Mouse (Mus musculus) forebrain, embryonic 15.5 days (tissue): ENCODE results near the gene Psmd5. TPM values are rescaled to one million over a fixed set of nuclear protein-coding genes. Genes with fewer than 3 reads are reported as not detected.

ENCODE experiments used
- ATAC-seq: fragments of 200-750 bp; cut with Nextera tagmentation; replicated peaks from 2 replicates; pipeline ENCODE4 v1.8.0; 2017; ENCODE audit warnings: mild to moderate bottlenecking, moderate TSS enrichment, moderate library complexity
- H3K27ac ChIP-seq: fragments of 300-500 bp; sonication (generic); replicated peaks from 2 replicates; pipeline ENCODE4 v1.5.1; 2015; ENCODE audit warnings: mild to moderate bottlenecking, inconsistent platforms
- H3K27me3 ChIP-seq: fragments of 300-500 bp; sonication (generic); 2 replicates; pipeline ENCODE4 v1.6.1; 2015; ENCODE audit warnings: inconsistent platforms
- H3K36me3 ChIP-seq: fragments of 300-500 bp; sonication (generic); 2 replicates; pipeline ENCODE4 v1.6.1; 2015; ENCODE audit warnings: mild to moderate bottlenecking, inconsistent platforms
- H3K4me1 ChIP-seq: fragments of 300-500 bp; sonication (generic); 2 replicates; pipeline ENCODE4 v1.6.1; 2015; ENCODE audit warnings: inconsistent platforms
- H3K4me2 ChIP-seq: fragments of 300-500 bp; sonication (generic); replicated peaks from 2 replicates; pipeline ENCODE4 v1.6.1; 2015; ENCODE audit warnings: mild to moderate bottlenecking, inconsistent platforms
- H3K4me3 ChIP-seq: fragments of 300-500 bp; sonication (generic); 2 replicates; pipeline ENCODE4 v1.5.1; 2015; ENCODE audit warnings: mild to moderate bottlenecking, inconsistent platforms
- H3K9ac ChIP-seq: fragments of 300-500 bp; sonication (generic); replicated peaks from 2 replicates; pipeline ENCODE4 v1.6.1; 2015; ENCODE audit warnings: mild to moderate bottlenecking, inconsistent platforms
- H3K9me3 ChIP-seq: fragments of 300-500 bp; sonication (generic); 2 replicates; pipeline ENCODE4 v1.6.1; 2016; ENCODE audit warnings: inconsistent platforms
- WGBS: fragments of 180-500 bp; shearing (Covaris S2); methylation state at CpG from one replicate; pipeline ENCODE4 v1.1.7; 2015; ENCODE audit warnings: mixed read lengths; 5-methylcytosine and 5-hydroxymethylcytosine counted together
- polyA plus RNA-seq: library from polyadenylated mRNA; unstranded; fragments of >200 nt; fragmentation: Nextera tagmentation; extraction: Ambion mirVana; gene quantifications from 2 replicates; pipeline ENCODE4 v1.2.1, GENCODE M21; 2015

Psmd5 gene
- polyA plus RNA-seq, 1 experiment from 2014 or later = 108 TPM

- ATAC-seq = no peak
Measured at GRCm38 (mm10) chr2:34906426-34906825, 31.7 kb upstream of the Psmd5 start.

GRCm38 (mm10) chr2:34904849-34905542 lies 30.2 kb upstream of the Psmd5 start:
- H3K4me2 ChIP-seq = peak overlapping the region; percentile 64
- peak; percentile 96 for ATAC-seq
- no peaks in the 10 kb centered on the region for H3K36me3 ChIP-seq
- WGBS = under 1% methylated on average over 34 of the region's 34 CpGs
- peak overlapping the region; percentile 40 for H3K4me3 ChIP-seq
- peak overlapping the region; percentile 35 for H3K9ac ChIP-seq
- peak overlapping the region; percentile 67 for H3K27ac ChIP-seq
- no peaks in the 10 kb centered on the region for H3K27me3 ChIP-seq
- H3K9me3 ChIP-seq = no peaks in the 10 kb centered on the region
- H3K4me1 ChIP-seq = peaks cover 11% of the 10 kb centered on the region

More at GRCm38 (mm10) chr2:34906426-34906825, 31.7 kb upstream of the Psmd5 start:
- Histone ChIP-seq H3K4me3 (no peak overlapping the region), H3K27ac (no peak overlapping the region), H3K27me3 (no peaks in the 10 kb centered on the region), H3K36me3 (no peaks in the 10 kb centered on the region), H3K9ac (no peak overlapping the region), H3K9me3 (no peaks in the 10 kb centered on the region), H3K4me1 (peaks cover 11% of the 10 kb centered on the region), H3K4me2 (no peak overlapping the region)
- 76% methylated on average over 6 of the region's 6 CpGs for WGBS

- H3K9me3 ChIP-seq = no peaks in the 10 kb centered on the region
- no peaks in the 10 kb centered on the region for H3K27me3 ChIP-seq
- peaks cover 11% of the 10 kb centered on the region for H3K4me1 ChIP-seq
- peak overlapping the region; percentile 64; the same call in 1 of the 2 replicates for H3K4me2 ChIP-seq
- H3K9ac ChIP-seq = no peak overlapping the region
- no peak overlapping the region; the same call in 1 of the 2 replicates for H3K4me3 ChIP-seq
- no peaks in the 10 kb centered on the region for H3K36me3 ChIP-seq
- H3K27ac ChIP-seq = peak overlapping the region; percentile 67
- 76% methylated on average over 4 of the region's 4 CpGs for WGBS
- ATAC-seq = no peak
Measured at GRCm38 (mm10) chr2:34903652-34904405, 29.1 kb upstream of the Psmd5 start.

- H3K4me1 ChIP-seq = peaks cover 11% of the 10 kb centered on the region
- ATAC-seq = no peak
- H3K4me3 ChIP-seq = no peak overlapping the region
- H3K9me3 ChIP-seq = no peaks in the 10 kb centered on the region
- H3K9ac ChIP-seq = no peak overlapping the region
- H3K27me3 ChIP-seq = no peaks in the 10 kb centered on the region
- no peak overlapping the region for H3K27ac ChIP-seq
- H3K4me2 ChIP-seq = no peak overlapping the region
- WGBS = 94% methylated on average over 7 of the region's 7 CpGs
- H3K36me3 ChIP-seq = no peaks in the 10 kb centered on the region
Measured at GRCm38 (mm10) chr2:34903191-34903590, 28.4 kb upstream of the Psmd5 start.

- no peak overlapping the region for H3K4me3 ChIP-seq
- peaks cover 11% of the 10 kb centered on the region for H3K4me1 ChIP-seq
- WGBS = 86% methylated on average over 6 of the region's 6 CpGs
- no peak for ATAC-seq
- no peaks in the 10 kb centered on the region for H3K9me3 ChIP-seq
- no peak overlapping the region for H3K27ac ChIP-seq
- no peak overlapping the region for H3K9ac ChIP-seq
- H3K27me3 ChIP-seq = no peaks in the 10 kb centered on the region
- no peak overlapping the region for H3K4me2 ChIP-seq
- no peaks in the 10 kb centered on the region for H3K36me3 ChIP-seq
Measured at GRCm38 (mm10) chr2:34902731-34903130, 28.0 kb upstream of the Psmd5 start.

GRCm38 (mm10) chr2:34901726-34902125 lies 27.0 kb upstream of the Psmd5 start:
- H3K4me2 ChIP-seq = no peak overlapping the region
- 79% methylated on average over 4 of the region's 4 CpGs for WGBS
- no peak overlapping the region for H3K9ac ChIP-seq
- H3K4me1 ChIP-seq = peaks cover 11% of the 10 kb centered on the region
- no peak for ATAC-seq
- no peaks in the 10 kb centered on the region for H3K36me3 ChIP-seq
- H3K9me3 ChIP-seq = no peaks in the 10 kb centered on the region
- H3K27ac ChIP-seq = no peak overlapping the region
- H3K27me3 ChIP-seq = no peaks in the 10 kb centered on the region
- no peak overlapping the region for H3K4me3 ChIP-seq

- H3K27me3 ChIP-seq = no peaks in the 10 kb centered on the region
- no peak for ATAC-seq
- H3K4me2 ChIP-seq = no peak overlapping the region
- H3K4me3 ChIP-seq = no peak overlapping the region
- peaks cover 9% of the 10 kb centered on the region for H3K4me1 ChIP-seq
- no peaks in the 10 kb centered on the region for H3K9me3 ChIP-seq
- no peak overlapping the region for H3K27ac ChIP-seq
- 78% methylated on average over 1 of the region's 1 CpGs for WGBS
- no peaks in the 10 kb centered on the region for H3K36me3 ChIP-seq
- H3K9ac ChIP-seq = no peak overlapping the region
Measured at GRCm38 (mm10) chr2:34900412-34900811, 25.6 kb upstream of the Psmd5 start.

GRCm38 (mm10) chr2:34899682-34900081 lies 24.9 kb upstream of the Psmd5 start:
- Histone ChIP-seq H3K27ac (no peak overlapping the region), H3K9me3 (no peaks in the 10 kb centered on the region), H3K4me3 (no peak overlapping the region), H3K4me2 (no peak overlapping the region), H3K4me1 (peaks cover 8% of the 10 kb centered on the region), H3K36me3 (no peaks in the 10 kb centered on the region), H3K9ac (no peak overlapping the region), H3K27me3 (no peaks in the 10 kb centered on the region)
- 84% methylated on average over 11 of the region's 11 CpGs for WGBS
- ATAC-seq = no peak

- H3K4me1 ChIP-seq = no peaks in the 10 kb centered on the region
- no peak overlapping the region for H3K4me2 ChIP-seq
- 21% methylated on average over 10 of the region's 10 CpGs for WGBS
- H3K9ac ChIP-seq = no peak overlapping the region
- H3K36me3 ChIP-seq = no peaks in the 10 kb centered on the region
- no peak overlapping the region for H3K4me3 ChIP-seq
- H3K27me3 ChIP-seq = no peaks in the 10 kb centered on the region
- ATAC-seq = no peak
- no peaks in the 10 kb centered on the region for H3K9me3 ChIP-seq
- no peak overlapping the region for H3K27ac ChIP-seq
Measured at GRCm38 (mm10) chr2:34897820-34898219, 23.1 kb upstream of the Psmd5 start.

GRCm38 (mm10) chr2:34896821-34897460 lies 22.2 kb upstream of the Psmd5 start:
- WGBS = 88% methylated on average over 17 of the region's 17 CpGs
- Histone ChIP-seq H3K36me3 (no peaks in the 10 kb centered on the region), H3K9ac (no peak overlapping the region), H3K4me2 (no peak overlapping the region), H3K27me3 (no peaks in the 10 kb centered on the region), H3K9me3 (no peaks in the 10 kb centered on the region), H3K27ac (no peak overlapping the region), H3K4me3 (no peak overlapping the region), H3K4me1 (no peaks in the 10 kb centered on the region)
- no peak for ATAC-seq

GRCm38 (mm10) chr2:34895503-34896113 lies 20.8 kb upstream of the Psmd5 start:
- Histone ChIP-seq H3K27me3 (no peaks in the 10 kb centered on the region), H3K4me1 (no peaks in the 10 kb centered on the region), H3K4me2 (no peak overlapping the region), H3K27ac (no peak overlapping the region), H3K9me3 (no peaks in the 10 kb centered on the region), H3K9ac (no peak overlapping the region), H3K4me3 (no peak overlapping the region), H3K36me3 (no peaks in the 10 kb centered on the region)
- 83% methylated on average over 19 of the region's 19 CpGs for WGBS
- no peak for ATAC-seq

GRCm38 (mm10) chr2:34893950-34894349 lies 19.2 kb upstream of the Psmd5 start:
- Histone ChIP-seq H3K4me1 (no peaks in the 10 kb centered on the region), H3K9ac (no peak overlapping the region), H3K9me3 (no peaks in the 10 kb centered on the region), H3K27me3 (no peaks in the 10 kb centered on the region), H3K27ac (no peak overlapping the region), H3K36me3 (no peaks in the 10 kb centered on the region), H3K4me2 (no peak overlapping the region), H3K4me3 (no peak overlapping the region)
- WGBS = 79% methylated on average over 5 of the region's 5 CpGs
- no peak for ATAC-seq
